Mouse (Mus musculus) urinary bladder, postnatal 4 days (tissue): ENCODE data around the gene Olfr1317.

Source experiments
- DNase-seq, 2 experiments: peaks; one replicate each; pipeline ENCODE4 v3.0.0; 2021 to 2022; ENCODE audit warnings: low spot score in 2 of 2

Gene Olfr1317

DNA sequence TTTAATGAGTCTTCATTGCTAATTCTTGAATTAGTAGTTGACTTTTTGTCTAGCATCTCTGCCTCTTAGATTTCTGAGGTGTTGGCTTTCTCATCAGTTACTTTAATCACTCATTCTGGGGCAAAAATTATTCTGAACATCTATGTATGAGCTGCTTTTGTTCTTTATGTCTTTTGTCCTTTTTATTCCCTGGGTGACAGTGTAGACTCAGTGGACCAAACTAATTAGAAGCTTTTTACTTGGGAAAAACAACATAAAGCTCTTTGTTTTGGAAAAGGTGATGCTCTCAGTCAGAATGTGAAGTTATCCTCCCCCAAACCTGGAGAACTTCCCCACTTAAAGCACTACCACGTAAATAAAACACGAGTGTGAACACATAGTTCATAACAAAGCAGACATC lies at the start of gene Olfr1317:
Olfr1317 (plus strand) TSS at position 301 of the 400 bp plus-strand sequence.
- DNase-seq, result no peak

DNA sequence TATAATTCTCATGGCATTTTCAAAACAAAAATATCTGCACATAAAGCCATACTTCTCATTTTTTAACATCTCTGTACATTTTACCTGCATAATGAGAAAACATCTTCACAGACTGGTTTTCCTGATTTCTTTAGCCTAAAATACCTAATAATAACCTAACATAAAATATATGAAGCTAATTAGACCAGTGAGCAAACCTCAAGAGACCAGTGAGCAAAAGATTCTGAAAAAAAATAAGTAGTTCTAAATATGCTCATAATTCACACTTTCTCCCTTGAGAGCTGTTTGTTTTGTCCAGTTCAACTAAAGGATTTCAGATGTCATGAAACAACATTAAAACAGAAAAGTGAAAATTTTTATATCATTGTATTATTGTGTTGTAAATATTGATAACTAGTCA lies 43.4 kb upstream of the Olfr1317 start, which contains the start of gene Olfr1314:
Olfr1314 (minus strand) TSS at position 101 of the 400 bp plus-strand sequence.
- DNase-seq, result no peak

- DNase-seq, result no peak
Measured at GRCm38 (mm10) chr2:112115340-112115739, 24.8 kb upstream of the Olfr1317 start, which contains the start of gene Olfr1315-ps1. Gene Olfr1315-ps1 (minus strand): TSS chr2:112115440.

DNA sequence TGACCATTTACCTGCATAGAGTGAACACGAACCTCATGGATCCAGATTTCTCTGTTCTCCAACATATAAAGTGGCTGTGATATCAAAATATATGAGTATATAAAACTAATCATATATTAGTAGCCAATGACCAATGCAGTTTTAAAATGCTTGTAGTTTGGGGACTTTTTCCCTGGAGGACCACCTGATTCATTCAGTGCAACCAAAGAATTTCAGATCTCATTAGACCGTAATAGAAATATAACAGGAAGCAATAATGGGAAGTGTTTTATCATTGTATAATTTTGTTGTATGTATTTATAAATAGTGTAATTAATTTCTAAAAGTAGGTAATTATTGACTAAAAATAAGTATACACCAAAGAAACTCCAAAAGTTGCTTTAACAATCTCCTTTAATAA lies 5.3 kb upstream of the Olfr1317 start, which contains the start of gene Olfr1316:
Olfr1316 (minus strand) TSS at position 101 of the 400 bp plus-strand sequence.
- no peak for DNase-seq

GRCm38 (mm10) chr2:112153898-112154297 lies 13.8 kb downstream of the Olfr1317 start, which contains the start of gene Olfr1318:
Gene Olfr1318 (plus strand): TSS chr2:112154198.
- no peak for DNase-seq
